Mouse (Mus musculus) T-helper 17 cell (primary cell): ENCODE results near the gene Scgb1b27.
"Not testable (repeated sequence)": the region's sequence is repeated elsewhere in the genome, so short reads cannot be mapped to it uniquely, and the experiment has no call there.

ENCODE experiments used
- in situ Hi-C, 2 experiments: fragments of 300-600 bp; cut with MboI, MseI; formaldehyde crosslinking; loops; 1 replicate in 1 of 2; 2 replicates in 1 of 2; pipeline ENCODE4 v1.15.1; 2025; ENCODE audit warnings: high pct_unique_total_duplicates in 2 of 2

The Scgb1b27 gene

GRCm38 (mm10) chr7:34021183-34021582 is at the start of gene Scgb1b27:
Scgb1b27 (plus strand) TSS chr7:34021483.
- in situ Hi-C loops: loop anchor here in 1 of 2 experiments (10.0 kb wide), 1 partner anchor 564 kb away; no protein-coding TSS in a partner anchor

- in situ Hi-C loops: not testable (repeated sequence)
Observed at GRCm38 (mm10) chr7:33982281-33982680, 39.0 kb upstream of the Scgb1b27 start.

- in situ Hi-C loops: no loop called here
Observed at GRCm38 (mm10) chr7:34013842-34014241, 7.4 kb upstream of the Scgb1b27 start, which contains the start of gene Scgb2b27. Scgb2b27 (minus strand) TSS chr7:34013942.

- in situ Hi-C loops: loop anchor here in 1 of 2 experiments (10.0 kb wide), 1 partner anchor 559 kb away; no protein-coding TSS in a partner anchor
Observed at GRCm38 (mm10) chr7:34025641-34026040, 4.4 kb downstream of the Scgb1b27 start.

GRCm38 (mm10) chr7:34027202-34027601 is 5.9 kb downstream of the Scgb1b27 start:
- in situ Hi-C loops: loop anchor here in 1 of 2 experiments (10.0 kb wide), 1 partner anchor 558 kb away; no protein-coding TSS in a partner anchor

- in situ Hi-C loops: no loop called here
Observed at GRCm38 (mm10) chr7:34030026-34030425, 8.7 kb downstream of the Scgb1b27 start.

GRCm38 (mm10) chr7:34034579-34034978 is 13.3 kb downstream of the Scgb1b27 start:
- in situ Hi-C loops: not testable (repeated sequence)

GRCm38 (mm10) chr7:34036076-34036815 is 15.0 kb downstream of the Scgb1b27 start:
- in situ Hi-C loops: not testable (repeated sequence)

- in situ Hi-C loops: not testable (repeated sequence)
Observed at GRCm38 (mm10) chr7:34068132-34068531, 46.8 kb downstream of the Scgb1b27 start.
